Mouse (Mus musculus) testis, adult 2 months (tissue): ENCODE results near the gene 1810030O07Rik. TPM values are rescaled to one million over a fixed set of nuclear protein-coding genes. Genes with fewer than 3 reads are reported as not detected.
"Not testable (repeated sequence)": the region's sequence is repeated elsewhere in the genome, so short reads cannot be mapped to it uniquely, and the experiment has no call there.

Experiments used
- H3K27ac ChIP-seq: fragments of 200-500 bp; 2 replicates; pipeline ENCODE4 v1.5.1; 2012; ENCODE audit warnings: low read depth, low read length; ENCODE audit not compliant: control insufficient read depth, insufficient read depth
- H3K27me3 ChIP-seq: fragments of 200-500 bp; 2 replicates; pipeline ENCODE4 v1.6.1; 2012; ENCODE audit warnings: mild to moderate bottlenecking, low read length, moderate library complexity; ENCODE audit not compliant: control insufficient read depth, insufficient read depth
- H3K36me3 ChIP-seq: fragments of 200-500 bp; 2 replicates; pipeline ENCODE4 v1.6.1; 2012; ENCODE audit warnings: mild to moderate bottlenecking, low read length; ENCODE audit not compliant: control insufficient read depth, insufficient read depth
- H3K4me1 ChIP-seq: fragments of 200-500 bp; 2 replicates; pipeline ENCODE4 v1.6.1; 2012; ENCODE audit warnings: low read length; ENCODE audit not compliant: control insufficient read depth, insufficient read depth
- H3K4me3 ChIP-seq: fragments of 200-500 bp; 2 replicates; pipeline ENCODE4 v1.5.1; 2012; ENCODE audit warnings: low read depth, mild to moderate bottlenecking, low read length, moderate library complexity, mixed read lengths; ENCODE audit not compliant: control insufficient read depth
- CTCF ChIP-seq: fragments of 200-500 bp; IDR thresholded peaks from 2 replicates; pipeline ENCODE4 v1.5.1; 2012; ENCODE audit warnings: low read depth, mild to moderate bottlenecking, inconsistent platforms, low read length, moderate library complexity; ENCODE audit not compliant: control insufficient read depth, insufficient read depth, insufficient replicate concordance
- POLR2A ChIP-seq: fragments of 200-500 bp; IDR thresholded peaks from 2 replicates; pipeline ENCODE4 v1.6.1; 2012; ENCODE audit warnings: low read depth, mild to moderate bottlenecking, inconsistent platforms, low read length, moderate library complexity; ENCODE audit not compliant: control insufficient read depth
- polyA plus RNA-seq: library from polyadenylated mRNA; depleted of rRNA; stranded (reverse); fragments of >200 nt; gene quantifications from 2 replicates; pipeline ENCODE4 v1.2.3, GENCODE M21; 2012; rRNA removed

The 1810030O07Rik gene
- polyA plus RNA-seq, 1 experiment = 1.7 TPM

GRCm38 (mm10) chrX:12651906-12652305 is 21.6 kb downstream of the 1810030O07Rik start:
- TF ChIP-seq CTCF (no peak), POLR2A (peak; percentile 49; the same call in 1 of the 2 replicates)
- Histone ChIP-seq H3K36me3 (no peaks in the 10 kb centered on the region), H3K27ac (peak overlapping the region; percentile 77), H3K4me1 (no peaks in the 10 kb centered on the region), H3K4me3 (peak overlapping the region; percentile 73), H3K27me3 (no peaks in the 10 kb centered on the region)

GRCm38 (mm10) chrX:12645531-12646304 is 27.8 kb downstream of the 1810030O07Rik start:
- Histone ChIP-seq H3K4me3 (no peak overlapping the region), H3K36me3 (no peaks in the 10 kb centered on the region), H3K4me1 (no peaks in the 10 kb centered on the region), H3K27ac (no peak overlapping the region), H3K27me3 (no peaks in the 10 kb centered on the region)
- TF ChIP-seq POLR2A = no peak
- no peak for TF ChIP-seq CTCF

- Histone ChIP-seq H3K27ac (no peak overlapping the region), H3K4me1 (no peaks in the 10 kb centered on the region), H3K36me3 (no peaks in the 10 kb centered on the region), H3K4me3 (no peak overlapping the region), H3K27me3 (no peaks in the 10 kb centered on the region)
- TF ChIP-seq POLR2A (no peak), CTCF (no peak)
Observed at GRCm38 (mm10) chrX:12644976-12645375, 28.5 kb downstream of the 1810030O07Rik start.

- Histone ChIP-seq H3K27me3 (no peaks in the 10 kb centered on the region), H3K4me1 (no peaks in the 10 kb centered on the region), H3K27ac (no peak overlapping the region), H3K36me3 (no peaks in the 10 kb centered on the region), H3K4me3 (no peak overlapping the region)
- TF ChIP-seq POLR2A (no peak), CTCF (no peak)
Observed at GRCm38 (mm10) chrX:12625131-12625530, 48.3 kb downstream of the 1810030O07Rik start.

GRCm38 (mm10) chrX:12612360-12612759 is 61.1 kb downstream of the 1810030O07Rik start:
- H3K27ac ChIP-seq, H3K36me3 ChIP-seq, H3K27me3 ChIP-seq, H3K4me1 ChIP-seq, H3K4me3 ChIP-seq: not testable (repeated sequence)

GRCm38 (mm10) chrX:12611211-12611610 is 62.3 kb downstream of the 1810030O07Rik start:
- Histone ChIP-seq H3K27me3 (no peaks in the 10 kb centered on the region), H3K4me3 (no peak overlapping the region), H3K27ac (no peak overlapping the region), H3K4me1 (no peaks in the 10 kb centered on the region), H3K36me3 (no peaks in the 10 kb centered on the region)
- TF ChIP-seq CTCF (no peak), POLR2A (no peak)

GRCm38 (mm10) chrX:12610541-12610940 is 62.9 kb downstream of the 1810030O07Rik start:
- not testable (repeated sequence) for H3K36me3 ChIP-seq

More at GRCm38 (mm10) chrX:12610541-12610940, 62.9 kb downstream of the 1810030O07Rik start:
- H3K4me1 ChIP-seq, H3K4me3 ChIP-seq, H3K27ac ChIP-seq, H3K27me3 ChIP-seq: not testable (repeated sequence)

Other genes starting within 250 kb of the 1810030O07Rik start
- 4.7 and 7.1 TPM in 2 replicates for gene Atp6ap2, start 85.9 kb downstream of the 1810030O07Rik start, polyA plus RNA-seq
- gene Med14, start 88.4 kb upstream of the 1810030O07Rik start, polyA plus RNA-seq = 5.5 and 6.1 TPM in 2 replicates